Mouse (Mus musculus): ENCODE results near the gene Adra1d. TPM values are rescaled to one million over a fixed set of nuclear protein-coding genes. Genes with fewer than 3 reads are reported as not detected.

The Adra1d gene
- total RNA-seq, 2 experiments from 2014 or later, result 0.27 to 0.87 TPM

DNA sequence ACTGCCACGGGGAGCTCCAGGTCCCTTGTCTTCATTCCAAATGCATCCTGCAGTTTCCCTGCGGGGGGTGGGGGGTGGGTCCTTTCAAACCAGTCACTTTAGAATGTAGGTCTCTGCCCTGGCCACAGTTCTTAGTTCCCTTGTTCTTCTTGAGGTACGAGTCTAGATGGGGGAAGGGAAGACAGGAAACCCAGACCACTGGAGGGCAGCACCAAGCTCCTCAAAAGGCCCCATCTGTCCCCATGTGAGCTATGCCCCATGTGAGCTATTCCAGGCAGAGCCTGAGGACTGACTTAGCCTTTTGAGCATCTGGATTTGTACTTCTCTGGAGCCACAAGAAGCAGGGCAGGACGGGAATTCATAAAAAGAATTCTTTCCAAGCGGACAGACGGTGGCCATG, 19.6 kb downstream of the Adra1d start:
- no peak for DNase-seq
- intact Hi-C loops (cut with DNase I), result loop anchor here (10.0 kb wide), 1 partner anchor 402 kb away; no protein-coding TSS in a partner anchor

DNA sequence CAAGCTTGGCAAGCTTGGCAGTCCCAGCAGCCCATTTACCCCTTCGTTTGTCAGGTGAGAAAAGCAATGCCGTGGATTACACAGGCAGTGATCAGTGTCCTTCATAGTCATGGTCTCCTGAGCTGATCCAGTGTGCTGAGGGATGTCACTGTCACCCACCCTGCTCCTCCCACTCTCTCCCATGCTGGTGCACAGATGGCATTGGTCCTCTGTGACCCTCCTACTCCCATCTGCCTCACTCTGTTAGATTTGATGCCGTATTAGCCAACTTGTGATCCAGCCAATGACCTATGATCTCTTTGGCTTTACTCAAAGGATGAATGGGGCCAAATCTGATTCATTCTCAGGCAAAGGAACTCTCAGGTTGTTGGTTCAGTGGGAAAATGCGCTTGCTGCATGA, 20.4 kb downstream of the Adra1d start:
- intact Hi-C loops (cut with DNase I), result loop anchor here (10.0 kb wide), 1 partner anchor 403 kb away; no protein-coding TSS in a partner anchor
- no peak for DNase-seq

DNA sequence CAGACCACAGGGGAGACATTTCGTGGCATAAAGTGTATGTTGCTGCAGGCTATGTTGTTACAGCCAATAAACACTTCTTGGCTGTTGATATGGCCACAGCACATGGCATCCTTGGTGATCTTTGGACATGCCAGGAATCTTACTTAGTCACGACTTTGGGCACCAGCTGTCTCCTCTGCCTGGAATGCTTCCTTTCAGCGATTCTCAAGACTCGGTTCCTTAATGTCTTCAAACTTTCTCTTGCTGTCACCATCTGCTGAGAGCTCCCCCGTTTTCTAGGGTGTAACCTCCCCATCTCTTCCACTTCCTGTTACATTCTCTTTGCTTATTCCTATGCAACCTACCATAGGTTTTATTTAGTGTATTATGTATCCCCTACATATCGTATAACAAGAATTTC, 22.3 kb downstream of the Adra1d start:
- intact Hi-C loops (cut with DNase I), result loop anchor here (10.0 kb wide), 1 partner anchor 405 kb away; no protein-coding TSS in a partner anchor
- no peak for DNase-seq

GRCm38 (mm10) chr2:131538341-131538740, 23.7 kb downstream of the Adra1d start:
- intact Hi-C loops (cut with DNase I), result no loop called here
- no peak for DNase-seq

DNA sequence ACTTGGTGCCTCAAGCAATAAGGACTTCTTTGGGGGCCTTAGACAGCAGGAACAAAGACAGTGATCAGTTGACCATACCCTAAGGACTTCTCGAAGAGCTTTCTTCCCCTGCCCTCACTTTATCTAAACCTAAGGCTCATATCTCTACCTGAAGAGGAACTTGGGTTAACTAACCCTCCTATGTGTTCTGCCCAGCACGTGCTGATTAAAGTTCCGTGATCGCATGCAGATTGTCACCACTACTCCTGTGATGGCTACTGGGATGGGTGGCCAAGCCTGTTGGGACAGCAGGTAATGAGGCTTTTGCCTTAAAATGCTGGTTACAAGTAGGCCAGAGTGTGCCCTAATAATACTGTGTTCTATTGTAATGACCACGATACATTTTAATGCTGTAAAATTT, 26.9 kb downstream of the Adra1d start:
- DNase-seq, result no peak

DNA sequence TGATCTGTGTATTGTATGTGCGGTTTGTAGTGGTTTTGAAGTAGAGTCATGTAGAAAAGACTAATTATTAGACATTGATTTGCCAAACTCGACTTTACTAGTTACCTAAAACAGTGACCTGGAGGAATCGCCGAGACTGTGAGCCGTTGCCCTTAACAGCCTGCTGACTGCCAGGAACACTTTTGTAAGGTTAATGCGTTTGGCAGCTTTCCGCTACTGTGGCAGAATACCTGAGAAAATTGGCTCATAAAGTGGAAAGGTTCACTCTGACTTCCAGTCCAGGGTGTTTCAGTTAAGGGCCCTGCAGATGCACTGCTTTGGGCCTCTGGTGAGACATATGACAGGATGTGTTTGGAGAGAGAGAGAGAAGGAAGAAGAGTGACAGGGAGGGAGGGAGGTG, 30.8 kb downstream of the Adra1d start:
- intact Hi-C loops (cut with DNase I), result no loop called here
- no peak for DNase-seq

More for the DNA sequence above, 26.9 kb downstream of the Adra1d start:
- intact Hi-C loops (cut with DNase I), result no loop called here

- intact Hi-C loops (cut with DNase I), result loop anchor here (1.0 kb wide), 1 partner anchor 107 kb away; no protein-coding TSS in a partner anchor
- DNase-seq, result no peak
Observed at GRCm38 (mm10) chr2:131530623-131531008, 31.5 kb downstream of the Adra1d start.

GRCm38 (mm10) chr2:131529898-131530622, 32.0 kb downstream of the Adra1d start:
- intact Hi-C loops (cut with DNase I), result loop anchor here (1.0 to 10.0 kb wide), 2 partner anchors 107 to 265 kb away; partner anchors contain the start of gene Pank2
- peak in 1 of 2 experiments; percentile 40 for DNase-seq

DNA sequence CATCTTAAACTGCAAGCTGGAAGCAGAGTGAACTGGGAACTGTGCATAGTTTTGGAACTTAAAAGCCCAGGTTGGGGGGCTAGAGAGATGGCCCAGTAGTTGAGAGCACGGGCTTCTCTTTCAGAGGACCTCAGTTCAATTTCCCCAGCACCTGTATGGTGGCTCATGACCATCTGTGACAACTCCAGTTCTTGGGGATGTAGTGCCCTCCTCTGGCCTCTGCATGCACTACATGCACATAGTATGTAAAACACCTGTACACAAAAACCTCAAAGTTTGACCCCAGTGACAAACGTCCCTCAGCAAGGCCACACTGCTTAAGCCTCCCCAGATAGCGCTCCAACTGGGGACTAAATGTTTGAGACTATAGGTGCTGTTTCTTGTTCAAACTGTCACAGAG, 35.0 kb downstream of the Adra1d start:
- intact Hi-C loops (cut with DNase I), result loop anchor here (10.0 kb wide), 1 partner anchor 262 kb away; the partner anchor contains the start of gene Pank2

DNA sequence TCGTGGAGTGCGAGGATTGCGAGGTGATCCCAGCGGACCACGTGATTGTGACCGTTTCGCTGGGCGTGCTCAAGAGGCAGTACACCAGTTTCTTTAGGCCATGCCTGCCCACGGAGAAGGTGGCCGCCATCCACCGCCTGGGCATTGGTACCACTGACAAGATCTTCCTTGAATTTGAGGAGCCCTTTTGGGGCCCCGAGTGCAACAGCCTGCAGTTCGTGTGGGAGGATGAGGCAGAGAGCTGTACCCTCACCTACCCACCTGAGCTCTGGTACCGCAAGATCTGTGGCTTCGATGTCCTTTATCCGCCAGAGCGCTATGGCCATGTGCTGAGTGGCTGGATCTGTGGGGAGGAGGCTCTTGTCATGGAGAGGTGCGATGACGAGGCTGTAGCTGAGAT, 41.3 kb downstream of the Adra1d start:
- intact Hi-C loops (cut with DNase I), result loop anchor here (10.0 kb wide), 1 partner anchor 256 kb away; the partner anchor contains the start of gene Pank2
- no peak for DNase-seq

More for the DNA sequence above, 35.0 kb downstream of the Adra1d start:
- DNase-seq, result no peak

GRCm38 (mm10) chr2:131518790-131519189, 43.3 kb downstream of the Adra1d start:
- intact Hi-C loops (cut with DNase I), result loop anchor here (10.0 kb wide), 1 partner anchor 424 kb away; no protein-coding TSS in a partner anchor
- no peak for DNase-seq

DNA sequence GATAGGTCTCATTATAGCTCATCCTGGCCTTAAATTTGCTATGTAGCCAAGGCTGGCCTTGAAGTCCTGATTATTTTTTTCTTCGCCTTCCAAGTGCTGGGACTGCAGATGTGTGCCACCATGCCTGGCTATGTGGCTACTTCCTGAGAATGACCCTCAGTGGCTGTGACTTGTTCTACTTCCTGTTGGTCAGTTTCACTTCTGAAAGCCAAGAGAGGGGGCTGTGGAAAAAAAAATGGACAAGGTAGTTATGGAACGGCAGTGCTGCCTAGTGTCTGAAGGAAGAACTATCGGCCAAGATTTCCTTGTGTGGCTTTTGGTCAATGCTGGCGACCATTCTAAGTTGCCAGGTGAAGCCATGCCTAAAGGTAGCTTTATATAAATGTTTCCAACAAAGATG, 44.5 kb downstream of the Adra1d start:
- no peak for DNase-seq
- intact Hi-C loops (cut with DNase I), result loop anchor here (10.0 kb wide), 1 partner anchor 423 kb away; no protein-coding TSS in a partner anchor

DNA sequence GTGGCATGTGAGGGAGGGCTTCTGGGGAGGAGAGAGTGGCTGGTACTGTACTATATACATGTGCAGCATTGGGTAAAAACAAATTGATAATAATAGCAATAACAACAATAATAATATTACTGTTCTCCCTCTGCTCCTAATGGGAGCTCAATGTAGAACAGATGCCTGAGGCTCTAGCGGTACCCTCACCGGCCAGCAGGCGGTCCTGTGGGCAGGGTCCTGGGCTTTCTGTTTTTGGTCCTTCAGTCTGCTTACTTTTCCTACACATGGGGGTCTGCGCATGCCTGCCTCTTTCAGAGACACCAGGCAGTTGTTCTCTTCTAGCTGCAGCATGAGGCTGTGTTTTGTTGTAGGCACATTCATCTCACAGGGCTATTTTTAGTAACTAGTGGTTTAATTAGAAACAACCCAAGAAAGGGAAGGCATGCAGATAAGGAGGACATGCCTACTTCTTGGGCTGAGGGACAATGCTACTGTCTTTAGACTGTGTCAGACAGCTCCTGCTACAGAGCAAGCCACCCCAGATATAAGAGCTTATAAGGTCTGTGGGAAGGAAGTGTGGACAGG, 47.9 kb downstream of the Adra1d start:
- intact Hi-C loops (cut with DNase I), result loop anchor here (10.0 kb wide), 1 partner anchor 419 kb away; no protein-coding TSS in a partner anchor
- no peak for DNase-seq

- no peak for DNase-seq
- intact Hi-C loops (cut with DNase I), result loop anchor here (10.0 kb wide), 1 partner anchor 419 kb away; no protein-coding TSS in a partner anchor
Observed at GRCm38 (mm10) chr2:131513477-131513876, 48.6 kb downstream of the Adra1d start.

DNA sequence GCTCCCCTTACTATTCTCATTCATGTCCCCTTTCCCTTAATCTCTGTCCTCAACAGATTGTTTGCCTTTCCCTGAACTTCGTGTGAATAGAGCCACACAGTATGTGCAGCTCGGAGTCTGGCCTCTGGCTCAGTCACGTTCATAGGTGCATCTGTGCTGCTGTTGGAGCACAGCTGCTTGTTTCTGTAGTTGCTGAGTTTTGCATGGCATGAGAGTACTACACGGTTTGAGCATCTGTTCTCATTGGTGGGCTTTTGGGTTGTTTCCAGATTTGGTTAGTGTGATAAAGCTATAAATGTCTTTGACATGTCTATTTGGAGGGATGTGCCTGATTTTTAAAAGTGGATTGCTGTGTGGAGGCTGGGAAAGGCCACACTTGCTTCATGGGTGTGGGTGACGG, 51.6 kb downstream of the Adra1d start:
- intact Hi-C loops (cut with DNase I), result loop anchor here (1.0 to 10.0 kb wide), 4 partner anchors 20 to 416 kb away; partner anchors contain the start of gene Smox
- DNase-seq, result no peak

DNA sequence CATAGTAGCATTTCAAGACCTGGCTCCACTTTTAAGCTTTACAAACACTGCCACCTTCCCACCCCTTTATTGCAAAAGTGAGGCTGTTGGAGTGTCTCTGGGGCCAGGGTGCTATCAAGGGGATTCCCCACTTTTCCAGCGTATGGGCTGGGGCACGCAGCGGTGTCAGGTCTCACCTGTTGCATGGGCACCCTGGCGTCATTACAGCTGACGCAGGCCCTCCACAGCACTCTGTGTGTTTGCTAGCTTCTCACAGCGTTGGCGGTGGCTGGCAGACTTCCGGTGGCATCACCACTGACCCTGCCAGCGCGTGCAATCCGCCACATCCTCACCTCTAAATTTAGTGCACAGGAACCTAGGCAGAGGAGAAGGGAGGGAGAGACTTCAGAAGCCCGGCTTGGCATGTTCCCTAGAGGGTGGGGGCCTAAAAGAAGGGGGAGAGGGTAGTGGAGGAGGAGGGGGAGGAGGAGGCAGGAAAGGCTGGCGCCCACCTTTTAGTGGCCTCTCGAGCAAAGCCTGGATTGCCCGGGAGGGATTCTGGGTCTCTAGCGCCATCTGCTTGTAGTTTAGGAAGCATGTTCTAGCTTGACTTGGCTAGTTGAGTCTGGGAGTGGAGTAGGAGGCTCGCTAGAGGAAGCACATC, 52.3 kb downstream of the Adra1d start:
- peak; percentile 62 to 65 for DNase-seq
- intact Hi-C loops (cut with DNase I), result loop anchor here (1.0 to 10.0 kb wide), 4 partner anchors 19 to 415 kb away; partner anchors contain the start of gene Smox

- DNase-seq, result no peak
- intact Hi-C loops (cut with DNase I), result no loop called here
Observed at GRCm38 (mm10) chr2:131508501-131508900, 53.6 kb downstream of the Adra1d start.

DNA sequence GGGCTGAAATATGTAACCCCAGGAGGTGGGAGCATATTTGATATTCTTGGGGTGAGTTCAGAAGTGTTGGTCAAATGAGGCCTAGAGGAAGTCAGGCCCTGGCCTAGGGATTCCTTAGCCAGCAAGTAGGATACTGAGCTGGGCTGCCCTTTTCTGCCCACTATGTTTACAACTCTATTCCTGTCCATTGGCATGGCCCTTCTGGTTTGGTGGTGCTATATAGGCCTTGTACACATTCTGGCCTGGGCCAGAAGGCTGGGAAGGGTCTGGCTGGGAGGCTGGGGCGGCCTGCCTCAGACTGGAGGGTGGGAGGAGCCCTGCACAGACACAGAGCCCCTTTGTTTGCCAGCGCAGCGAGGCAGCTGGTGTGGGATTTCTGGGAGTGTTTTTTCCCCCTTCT, 55.7 kb downstream of the Adra1d start:
- intact Hi-C loops (cut with DNase I), result no loop called here
- DNase-seq, result no peak

GRCm38 (mm10) chr2:131505431-131505830, 56.7 kb downstream of the Adra1d start:
- DNase-seq, result no peak
- intact Hi-C loops (cut with DNase I), result no loop called here

DNA sequence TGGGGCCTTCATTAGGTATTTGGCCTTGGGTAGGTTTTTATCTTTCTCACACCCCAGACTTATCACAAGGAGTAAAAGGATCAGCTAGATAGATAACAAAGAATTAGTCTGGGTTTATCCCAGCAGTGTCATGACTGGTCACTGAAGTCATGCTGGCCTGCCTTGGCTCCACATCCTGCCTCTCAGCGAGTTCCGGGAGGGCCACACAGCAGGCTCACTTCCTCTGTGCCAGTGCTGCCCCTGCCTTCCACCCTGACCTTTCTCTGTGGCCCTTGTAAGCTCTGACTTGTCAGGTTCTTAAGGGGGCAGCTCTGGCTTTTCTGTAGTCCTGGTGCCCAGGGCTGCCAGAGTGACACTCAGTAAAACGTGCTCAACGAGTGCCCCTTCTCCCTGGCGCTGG, 59.5 kb downstream of the Adra1d start:
- intact Hi-C loops (cut with DNase I), result no loop called here
- DNase-seq, result no peak

DNA sequence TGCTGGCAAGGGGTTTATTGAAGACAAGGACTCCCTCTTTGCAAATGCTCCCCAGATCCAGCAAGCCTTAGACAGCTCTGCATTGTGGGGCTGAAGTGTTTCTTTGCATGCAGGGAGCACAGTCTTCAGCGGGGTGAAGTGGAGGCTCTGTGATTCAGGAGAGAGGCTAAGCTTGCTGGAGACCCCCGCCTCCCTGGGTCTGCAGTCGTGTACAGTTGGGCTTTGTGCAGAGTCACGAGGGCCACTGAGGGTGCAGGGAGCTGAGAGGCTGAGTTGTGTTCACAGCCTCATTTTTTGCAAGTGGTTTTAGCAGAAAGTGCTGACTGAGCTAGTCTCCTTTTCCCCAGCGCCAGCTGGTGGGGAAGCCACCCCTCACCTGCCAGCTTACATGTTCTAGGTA, 60.2 kb downstream of the Adra1d start:
- intact Hi-C loops (cut with DNase I), result no loop called here
- DNase-seq, result no peak
